ENCODE assay signal across 8 mouse cellular contexts in the genomic region with DNA sequence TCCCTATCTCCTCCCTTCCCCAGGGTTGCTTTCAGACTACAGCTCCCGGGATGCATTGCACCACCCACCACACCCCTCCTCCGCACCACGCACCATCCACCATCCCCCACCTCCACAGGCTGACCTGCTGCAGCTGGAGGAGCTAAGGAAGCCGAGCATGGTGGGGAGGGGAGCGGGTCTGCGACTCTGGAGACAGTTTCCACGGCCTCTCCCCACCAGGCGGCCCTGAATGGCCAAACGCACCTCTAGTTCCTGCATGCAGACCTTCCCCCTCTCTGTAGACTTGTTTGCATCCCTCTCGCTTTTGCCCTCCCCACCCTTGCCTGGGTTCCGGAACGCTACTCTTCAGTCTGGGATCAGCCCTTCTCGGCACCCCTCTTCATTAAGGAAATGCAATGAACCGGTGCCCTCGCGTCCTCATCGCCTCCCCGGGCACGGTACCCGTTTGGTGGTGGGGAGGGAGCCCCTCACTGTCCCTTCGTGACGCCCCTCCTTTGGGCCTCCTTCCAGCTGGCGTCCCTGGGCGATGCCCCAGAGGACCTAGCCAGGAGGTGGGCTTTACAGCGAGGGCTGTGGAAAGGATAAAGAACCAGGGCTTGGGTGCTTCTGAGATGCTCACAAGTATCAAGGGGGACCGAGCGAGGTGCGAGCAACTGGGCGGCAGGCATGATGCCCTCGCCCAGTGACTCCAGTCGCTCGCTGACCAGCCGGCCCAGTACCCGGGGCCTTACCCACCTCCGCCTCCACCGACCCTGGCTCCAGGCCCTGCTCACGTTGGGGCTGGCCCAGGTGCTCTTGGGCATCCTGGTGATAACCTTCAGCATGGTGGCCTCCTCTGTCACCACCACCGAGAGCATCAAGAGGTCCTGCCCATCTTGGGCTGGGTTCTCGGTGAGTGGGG. TPM values are rescaled to one million over a fixed set of nuclear protein-coding genes. Genes with fewer than 3 reads are reported as not detected.
A peak's percentile ranks its signal among the peaks of the same experiment; 100 is the strongest.
DNase-seq lines count a peak whose midpoint lies in the region; ATAC-seq and TF ChIP-seq lines count a peak whose summit lies in the region.

Fam189b (plus strand) TSS at position 86 of the 901 bp plus-strand sequence.

- WGBS in forebrain, embryonic 13.5 days = 4% methylated on average over 38 of the region's 39 CpGs
- 5% methylated on average over 39 of the region's 39 CpGs for WGBS in heart, embryonic 16.5 days
- WGBS in liver, embryonic 12.5 days (ENCODE audit: insufficient replicate concordance) = 23% methylated on average over 39 of the region's 39 CpGs

- peak; percentile 55; the same call in 1 of the 2 replicates for TF ChIP-seq POLR2A in testis, adult 2 months (IDR thresholded peaks at IDR 0.05; ENCODE audit: control insufficient read depth, low read depth, low read length)

- peak within 1 kb of the TSS; percentile 86 for H3K27ac ChIP-seq in forebrain, embryonic 13.5 days
- peak within 1 kb of the TSS; percentile 76 for H3K27ac ChIP-seq in heart, embryonic 16.5 days (ENCODE audit: low read length)
- H3K27ac ChIP-seq in liver, embryonic 12.5 days = peak within 1 kb of the TSS; percentile 64
- H3K27ac ChIP-seq in testis, adult 2 months (ENCODE audit: control insufficient read depth, insufficient read depth, low read depth, low read length) = no peak within 1 kb of the TSS

- ATAC-seq in CD4-positive, CD25-positive, alpha-beta regulatory T cell, adult 4 months = peak; percentile 72
- peak; percentile 96 for ATAC-seq in forebrain, embryonic 13.5 days
- ATAC-seq in heart, embryonic 16.5 days (replicated peaks; ENCODE audit: extremely low read depth, insufficient read depth, low FRiP score) = peak; percentile 93
- ATAC-seq in liver, embryonic 12.5 days = peak; percentile 88

- H3K36me3 ChIP-seq in forebrain, embryonic 13.5 days (ENCODE audit: poor library complexity, severe bottlenecking) = peaks cover 50% of the 10 kb centered on the region
- H3K36me3 ChIP-seq in heart, embryonic 16.5 days (ENCODE audit: control insufficient read depth, insufficient read depth) = peaks cover 27% of the 10 kb centered on the region; the same call in 1 of the 2 replicates
- H3K36me3 ChIP-seq in liver, embryonic 12.5 days = peaks cover 45% of the 10 kb centered on the region
- no peaks in the 10 kb centered on the region; the same call in 1 of the 2 replicates for H3K36me3 ChIP-seq in testis, adult 2 months (ENCODE audit: control insufficient read depth, insufficient read depth, low read length)

- H3K9ac ChIP-seq in forebrain, embryonic 13.5 days = peak within 1 kb of the TSS; percentile 86
- peak within 1 kb of the TSS; percentile 90 for H3K9ac ChIP-seq in heart, embryonic 16.5 days (ENCODE audit: low read length)
- peak within 1 kb of the TSS; percentile 69 for H3K9ac ChIP-seq in liver, embryonic 12.5 days

- H3K4me1 ChIP-seq in forebrain, embryonic 13.5 days = peaks cover 43% of the 10 kb centered on the region
- peaks cover 22% of the 10 kb centered on the region for H3K4me1 ChIP-seq in heart, embryonic 16.5 days (ENCODE audit: control insufficient read depth, insufficient read depth, low read length)
- peaks cover 66% of the 10 kb centered on the region for H3K4me1 ChIP-seq in liver, embryonic 12.5 days
- H3K4me1 ChIP-seq in testis, adult 2 months (ENCODE audit: control insufficient read depth, insufficient read depth, low read length) = peaks cover 14% of the 10 kb centered on the region

- no peak for TF ChIP-seq CTCF in testis, adult 2 months (IDR thresholded peaks at IDR 0.05; ENCODE audit: control insufficient read depth, insufficient read depth, insufficient replicate concordance, low read depth, low read length)

- no peaks in the 10 kb centered on the region for H3K27me3 ChIP-seq in forebrain, embryonic 13.5 days
- H3K27me3 ChIP-seq in heart, embryonic 16.5 days (ENCODE audit: control insufficient read depth, insufficient read depth, low read length) = no peaks in the 10 kb centered on the region
- H3K27me3 ChIP-seq in liver, embryonic 12.5 days (replicated peaks) = 0 out of 2 replicates have a peak, but pooled peaks cover 4% of the 10 kb centered on the region
- H3K27me3 ChIP-seq in testis, adult 2 months (ENCODE audit: control insufficient read depth, insufficient read depth, low read length) = no peaks in the 10 kb centered on the region

- H3K4me2 ChIP-seq in forebrain, embryonic 13.5 days = peak within 1 kb of the TSS; percentile 96
- H3K4me2 ChIP-seq in heart, embryonic 16.5 days (ENCODE audit: low read depth, low read length) = peak within 1 kb of the TSS; percentile 99
- H3K4me2 ChIP-seq in liver, embryonic 12.5 days = peak within 1 kb of the TSS; percentile 88

- H3K9me3 ChIP-seq in forebrain, embryonic 13.5 days (replicated peaks) = no peaks in the 10 kb centered on the region
- no peaks in the 10 kb centered on the region for H3K9me3 ChIP-seq in heart, embryonic 16.5 days (replicated peaks; ENCODE audit: control insufficient read depth, low read length)
- no peaks in the 10 kb centered on the region for H3K9me3 ChIP-seq in liver, embryonic 12.5 days (replicated peaks)

- peak; percentile 84 for DNase-seq in cerebellum, adult 11 months
- DNase-seq in kidney, postnatal 25 days = peak; percentile 82 to 90
- DNase-seq in naive thymus-derived CD4-positive, alpha-beta T cell, adult 2 months (ENCODE audit: low read depth) = peak; percentile 71

- peak within 1 kb of the TSS; percentile 59 for H3K4me3 ChIP-seq in forebrain, embryonic 13.5 days
- peak within 1 kb of the TSS; percentile 85 for H3K4me3 ChIP-seq in heart, embryonic 16.5 days (ENCODE audit: low read length)
- H3K4me3 ChIP-seq in liver, embryonic 12.5 days = peak within 1 kb of the TSS; percentile 63
- H3K4me3 ChIP-seq in testis, adult 2 months (ENCODE audit: control insufficient read depth, low read depth, low read length) = peak within 1 kb of the TSS; percentile 78

RNA-seq across cellular contexts. Expression of gene Fam189b, which starts in this region (rescaled TPM):
- polyA plus RNA-seq in CD4-positive, CD25-positive, alpha-beta regulatory T cell, adult 4 months (2017; shearing (Covaris generic)) = 100 to 1,000 TPM; 209 to 296 TPM
- 15.1 and 23.0 TPM in 2 replicates for polyA plus RNA-seq in forebrain, embryonic 13.5 days (2015; fragmentation: Nextera tagmentation; extraction: Ambion mirVana)
- 17.7 TPM in 2 replicates for polyA plus RNA-seq in heart, embryonic 16.5 days (2015; fragmentation: Nextera tagmentation; extraction: Ambion mirVana)
- 5.3 and 6.6 TPM in 2 replicates for polyA plus RNA-seq in liver, embryonic 12.5 days (2016; fragmentation: Nextera tagmentation; extraction: Ambion mirVana)
- 5.7 and 7.1 TPM in 2 replicates for polyA plus RNA-seq in testis, adult 2 months (2012; rRNA removed)
